Mouse (Mus musculus): ENCODE data around the gene Itpk1. TPM values are rescaled to one million over a fixed set of nuclear protein-coding genes. Genes with fewer than 3 reads are reported as not detected.
A peak's percentile ranks its signal among the peaks of the same experiment; 100 is the strongest.

Itpk1 gene
- polyA plus RNA-seq, 1 experiment from 2014 or later = 12.0 TPM

DNA sequence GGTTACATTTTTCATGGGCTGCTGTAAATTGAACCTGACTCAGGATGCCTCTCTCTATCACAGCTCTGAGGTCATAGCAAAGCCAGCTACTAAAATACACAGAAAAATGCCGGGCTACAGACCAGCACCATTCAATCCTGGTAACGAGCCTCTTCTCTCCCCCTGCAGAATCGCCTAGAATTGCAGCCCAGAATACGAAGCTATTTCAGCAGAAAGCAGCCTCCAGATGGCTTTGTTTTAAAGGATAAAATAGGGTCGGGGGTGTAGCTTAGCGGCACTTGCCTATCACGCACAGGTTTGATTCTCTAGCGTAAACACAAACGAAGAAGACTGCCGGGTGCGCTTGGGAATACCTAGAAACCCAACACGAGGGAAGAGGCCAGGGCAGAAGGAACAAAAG lies 4.3 kb downstream of the Itpk1 start:
- Histone ChIP-seq H3K27me3 (no peaks in the 10 kb centered on the region), H3K36me3 (no peaks in the 10 kb centered on the region), H3K4me2 (replicated peaks) (no peak overlapping the region), H3K9ac (no peak overlapping the region), H3K4me1 (peaks cover 59% of the 10 kb centered on the region), H3K27ac (peak overlapping the region; percentile 12; the same call in 1 of the 2 replicates), H3K9me3 (no peaks in the 10 kb centered on the region), H3K4me3 (no peak overlapping the region)
- 54% methylated on average over 12 of the region's 12 CpGs for WGBS
- ATAC-seq (ENCODE audit: insufficient number of reproducible peaks, insufficient read depth, low FRiP score, low TSS enrichment) = no peak

DNA sequence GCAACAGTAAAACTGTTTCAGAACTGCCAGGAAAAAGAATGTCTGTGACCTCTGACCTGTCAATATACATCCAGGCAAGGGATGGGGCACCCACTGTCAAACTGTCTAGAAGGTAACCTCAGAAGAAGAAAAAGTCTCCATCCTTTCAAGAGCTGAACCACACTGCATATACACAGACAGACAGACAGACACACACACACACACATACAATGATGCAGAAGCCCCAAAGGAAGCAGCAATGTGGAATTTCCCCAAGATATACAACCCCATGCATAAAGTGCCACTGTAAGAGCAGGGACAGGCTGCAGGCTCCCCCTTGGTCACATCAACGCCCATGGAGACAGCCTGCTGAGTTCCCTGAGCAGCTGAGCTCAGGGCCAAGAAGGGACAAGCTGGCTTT lies 5.6 kb downstream of the Itpk1 start:
- Histone ChIP-seq H3K9me3 (no peaks in the 10 kb centered on the region), H3K27me3 (no peaks in the 10 kb centered on the region), H3K9ac (no peak overlapping the region), H3K4me3 (no peak overlapping the region), H3K36me3 (no peaks in the 10 kb centered on the region), H3K27ac (0 out of 2 replicates have a peak overlapping the region, but pooled peaks have one; percentile 77), H3K4me1 (peaks cover 58% of the 10 kb centered on the region), H3K4me2 (replicated peaks) (no peak overlapping the region)
- WGBS = 36% methylated on average over 1 of the region's 1 CpGs
- ATAC-seq (ENCODE audit: insufficient number of reproducible peaks, insufficient read depth, low FRiP score, low TSS enrichment) = no peak

DNA sequence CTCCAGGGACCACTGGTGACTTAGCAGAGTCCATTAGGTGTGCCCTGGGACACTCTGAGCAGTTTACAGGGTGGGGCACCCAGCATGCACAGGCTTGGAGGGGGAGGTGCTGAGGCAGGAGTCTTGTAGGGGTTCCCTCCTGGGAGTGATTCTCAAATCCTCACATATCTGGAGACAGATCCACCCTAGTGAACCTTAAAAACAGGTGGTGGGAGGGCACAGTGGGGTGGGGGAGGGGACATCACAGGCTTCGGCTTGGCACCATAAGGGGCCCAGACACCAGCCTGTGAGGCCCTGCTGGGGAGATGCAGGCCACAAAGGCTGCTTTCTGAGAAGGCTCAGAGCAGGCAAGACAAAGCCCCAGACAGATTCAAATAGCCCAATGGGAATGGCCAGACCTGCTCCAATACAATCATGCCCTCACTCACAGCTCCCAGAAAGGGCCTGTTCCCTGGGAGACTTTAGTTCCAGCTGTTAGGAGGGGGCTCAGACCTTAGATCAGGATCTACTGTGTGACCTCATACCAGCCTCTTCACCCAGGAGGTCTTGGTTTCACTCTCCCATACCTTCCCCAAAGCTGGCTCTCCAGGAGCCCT lies 6.5 kb downstream of the Itpk1 start:
- Histone ChIP-seq H3K36me3 (no peaks in the 10 kb centered on the region), H3K4me3 (no peak overlapping the region), H3K27me3 (no peaks in the 10 kb centered on the region), H3K27ac (peak overlapping the region; percentile 77), H3K4me2 (replicated peaks) (no peak overlapping the region), H3K9me3 (no peaks in the 10 kb centered on the region), H3K4me1 (peaks cover 50% of the 10 kb centered on the region), H3K9ac (no peak overlapping the region)
- ATAC-seq (ENCODE audit: insufficient number of reproducible peaks, insufficient read depth, low FRiP score, low TSS enrichment) = no peak
- WGBS = 50% methylated on average over 1 of the region's 1 CpGs

- Histone ChIP-seq H3K36me3 (no peaks in the 10 kb centered on the region), H3K27me3 (no peaks in the 10 kb centered on the region), H3K9me3 (no peaks in the 10 kb centered on the region), H3K4me3 (no peak overlapping the region), H3K9ac (no peak overlapping the region), H3K4me1 (peaks cover 41% of the 10 kb centered on the region), H3K27ac (no peak overlapping the region), H3K4me2 (replicated peaks) (no peak overlapping the region)
- WGBS = 75% methylated on average over 7 of the region's 7 CpGs
- no peak for ATAC-seq (ENCODE audit: insufficient number of reproducible peaks, insufficient read depth, low FRiP score, low TSS enrichment)
These were observed 7.3 kb downstream of the Itpk1 start for GRCm38 (mm10) chr12:102697381-102697780.

GRCm38 (mm10) chr12:102696635-102697354 lies 7.9 kb downstream of the Itpk1 start:
- no peaks in the 10 kb centered on the region for H3K9me3 ChIP-seq
- H3K4me2 ChIP-seq (replicated peaks) = no peak overlapping the region
- ATAC-seq (ENCODE audit: insufficient number of reproducible peaks, insufficient read depth, low FRiP score, low TSS enrichment) = no peak
- H3K27me3 ChIP-seq = no peaks in the 10 kb centered on the region
- H3K4me3 ChIP-seq = no peak overlapping the region
- no peak overlapping the region for H3K27ac ChIP-seq
- H3K4me1 ChIP-seq = peaks cover 41% of the 10 kb centered on the region
- WGBS = 90% methylated on average over 14 of the region's 14 CpGs
- no peak overlapping the region for H3K9ac ChIP-seq
- no peaks in the 10 kb centered on the region for H3K36me3 ChIP-seq

GRCm38 (mm10) chr12:102695369-102696239 lies 9.1 kb downstream of the Itpk1 start:
- no peak overlapping the region for H3K27ac ChIP-seq
- no peak for ATAC-seq (ENCODE audit: insufficient number of reproducible peaks, insufficient read depth, low FRiP score, low TSS enrichment)
- no peaks in the 10 kb centered on the region for H3K36me3 ChIP-seq
- peaks cover 38% of the 10 kb centered on the region for H3K4me1 ChIP-seq
- no peaks in the 10 kb centered on the region for H3K27me3 ChIP-seq
- no peaks in the 10 kb centered on the region for H3K9me3 ChIP-seq
- H3K9ac ChIP-seq = no peak overlapping the region
- 57% methylated on average over 18 of the region's 18 CpGs for WGBS
- H3K4me3 ChIP-seq = no peak overlapping the region
- H3K4me2 ChIP-seq (replicated peaks) = no peak overlapping the region

DNA sequence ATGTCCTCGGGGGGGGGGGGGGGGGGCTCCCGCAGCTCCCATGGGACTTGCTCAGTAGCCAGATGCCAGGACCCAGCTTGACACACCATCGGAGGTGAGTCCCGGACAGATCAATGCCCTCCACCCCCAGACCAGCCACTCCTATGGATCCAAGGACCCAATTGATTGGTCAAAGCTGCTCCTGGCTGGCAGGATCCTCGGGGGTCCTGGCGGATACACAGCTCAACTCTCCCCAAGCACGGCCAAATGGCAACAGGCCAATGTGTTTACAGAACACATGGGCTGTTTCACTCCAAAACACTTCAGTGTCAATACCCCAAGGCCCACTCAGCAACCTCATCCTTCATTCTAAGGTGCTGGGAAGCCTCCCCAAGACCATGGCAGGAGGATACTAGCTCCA lies 13.0 kb downstream of the Itpk1 start:
- Histone ChIP-seq H3K27ac (no peak overlapping the region), H3K4me2 (replicated peaks) (no peak overlapping the region), H3K36me3 (no peaks in the 10 kb centered on the region), H3K4me1 (peaks cover 10% of the 10 kb centered on the region; the same call in 1 of the 2 replicates), H3K4me3 (no peak overlapping the region), H3K9ac (no peak overlapping the region), H3K9me3 (no peaks in the 10 kb centered on the region), H3K27me3 (no peaks in the 10 kb centered on the region)
- WGBS = 85% methylated on average over 7 of the region's 7 CpGs
- ATAC-seq (ENCODE audit: insufficient number of reproducible peaks, insufficient read depth, low FRiP score, low TSS enrichment) = no peak

DNA sequence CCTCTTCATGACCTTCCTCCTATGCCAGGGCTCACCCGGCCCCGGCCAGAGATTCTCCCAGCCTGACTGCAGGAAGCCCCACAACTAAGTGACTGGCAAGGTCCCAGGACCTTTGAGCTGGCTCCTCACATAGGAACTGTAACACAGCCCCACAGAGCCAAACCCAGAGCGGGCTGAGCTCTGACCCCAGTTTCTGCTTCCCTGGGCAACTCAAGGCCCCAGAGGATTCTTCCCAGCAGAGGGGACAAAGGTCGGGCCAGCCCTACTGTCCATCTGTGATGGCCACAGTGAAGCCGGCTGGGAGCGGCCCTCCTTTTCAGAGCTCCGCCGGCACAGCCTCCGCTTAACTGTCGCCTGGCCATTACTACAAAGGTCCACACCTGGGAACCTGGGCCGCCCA lies 13.6 kb downstream of the Itpk1 start:
- H3K4me2 ChIP-seq (replicated peaks) = no peak overlapping the region
- no peak overlapping the region for H3K27ac ChIP-seq
- peaks cover 8% of the 10 kb centered on the region for H3K4me1 ChIP-seq
- no peak for ATAC-seq (ENCODE audit: insufficient number of reproducible peaks, insufficient read depth, low FRiP score, low TSS enrichment)
- H3K27me3 ChIP-seq = no peaks in the 10 kb centered on the region
- no peak overlapping the region for H3K9ac ChIP-seq
- WGBS = 47% methylated on average over 11 of the region's 11 CpGs
- no peaks in the 10 kb centered on the region for H3K9me3 ChIP-seq
- H3K4me3 ChIP-seq = no peak overlapping the region
- H3K36me3 ChIP-seq = no peaks in the 10 kb centered on the region

GRCm38 (mm10) chr12:102689773-102690563 lies 14.8 kb downstream of the Itpk1 start:
- no peak overlapping the region for H3K4me2 ChIP-seq (replicated peaks)
- H3K27me3 ChIP-seq = no peaks in the 10 kb centered on the region
- peaks cover 14% of the 10 kb centered on the region for H3K4me1 ChIP-seq
- ATAC-seq (ENCODE audit: insufficient number of reproducible peaks, insufficient read depth, low FRiP score, low TSS enrichment) = no peak
- no peak overlapping the region for H3K9ac ChIP-seq
- WGBS = 84% methylated on average over 15 of the region's 15 CpGs
- H3K27ac ChIP-seq = no peak overlapping the region
- H3K9me3 ChIP-seq = no peaks in the 10 kb centered on the region
- no peak overlapping the region for H3K4me3 ChIP-seq
- H3K36me3 ChIP-seq = no peaks in the 10 kb centered on the region

GRCm38 (mm10) chr12:102686321-102686720 lies 18.4 kb downstream of the Itpk1 start:
- Histone ChIP-seq H3K4me1 (peaks cover 14% of the 10 kb centered on the region), H3K27me3 (no peaks in the 10 kb centered on the region), H3K9ac (no peak overlapping the region), H3K27ac (no peak overlapping the region), H3K4me2 (replicated peaks) (no peak overlapping the region), H3K36me3 (no peaks in the 10 kb centered on the region), H3K9me3 (no peaks in the 10 kb centered on the region), H3K4me3 (no peak overlapping the region)
- no peak for ATAC-seq (ENCODE audit: insufficient number of reproducible peaks, insufficient read depth, low FRiP score, low TSS enrichment)
- WGBS = 90% methylated on average over 5 of the region's 5 CpGs

- H3K9ac ChIP-seq = no peak overlapping the region
- no peak overlapping the region for H3K27ac ChIP-seq
- no peak overlapping the region for H3K4me2 ChIP-seq (replicated peaks)
- no peaks in the 10 kb centered on the region for H3K27me3 ChIP-seq
- peaks cover 14% of the 10 kb centered on the region for H3K4me1 ChIP-seq
- 32% methylated on average over 9 of the region's 9 CpGs for WGBS
- no peaks in the 10 kb centered on the region for H3K36me3 ChIP-seq
- no peak overlapping the region for H3K4me3 ChIP-seq
- no peak for ATAC-seq (ENCODE audit: insufficient number of reproducible peaks, insufficient read depth, low FRiP score, low TSS enrichment)
- H3K9me3 ChIP-seq = no peaks in the 10 kb centered on the region
These were observed 19.2 kb downstream of the Itpk1 start for GRCm38 (mm10) chr12:102685523-102685931.

Measured in embryonic facial prominence, embryonic 12.5 days (tissue).